Mouse (Mus musculus) myocyte (in vitro differentiated cells): ENCODE data around the gene Atp5g1. TPM values are rescaled to one million over a fixed set of nuclear protein-coding genes. Genes with fewer than 3 reads are reported as not detected.

ENCODE experiments used
- H3K27me3 ChIP-seq: one replicate; pipeline ENCODE4 v1.6.1; 2011; ENCODE audit not compliant: control insufficient read depth, insufficient read depth, insufficient read length
- H3K36me3 ChIP-seq: one replicate; pipeline ENCODE4 v1.6.1; 2011; ENCODE audit not compliant: control insufficient read depth, insufficient read depth
- H3K4me2 ChIP-seq: one replicate; pipeline ENCODE4 v1.6.1; 2011; ENCODE audit warnings: low read depth, control low read depth
- H3K4me3 ChIP-seq: one replicate; pipeline ENCODE4 v1.5.1; 2011; ENCODE audit warnings: mild to moderate bottlenecking, control low read depth, moderate library complexity
- H3K79me2 ChIP-seq: one replicate; pipeline ENCODE4 v1.6.1; 2011; ENCODE audit not compliant: control insufficient read depth, insufficient read depth
- H3ac ChIP-seq: one replicate; pipeline ENCODE4 v1.6.1; 2011; ENCODE audit not compliant: control insufficient read depth, insufficient read length
- CEBPB ChIP-seq: IDR thresholded peaks from 2 replicates; pipeline ENCODE4 v1.6.1; 2011; ENCODE audit warnings: mild to moderate bottlenecking, moderate library complexity; ENCODE audit not compliant: poor library complexity, insufficient read depth, severe bottlenecking
- E2F4 ChIP-seq: IDR thresholded peaks from one replicate; pipeline ENCODE4 v1.6.1; 2011; ENCODE audit warnings: mild to moderate bottlenecking, control low read depth, moderate library complexity; ENCODE audit not compliant: insufficient read depth
- MAX ChIP-seq: IDR thresholded peaks from one replicate; pipeline ENCODE4 v1.6.1; 2011; ENCODE audit warnings: low read depth, mild to moderate bottlenecking, control low read depth
- MYOD1 ChIP-seq, 3 experiments: IDR thresholded peaks; one replicate each; pipeline ENCODE4 v1.6.1; 2011; ENCODE audit warnings: control low read depth in 2 of 3, low read depth in 2 of 3, mild to moderate bottlenecking in 2 of 3, moderate library complexity in 1 of 3; ENCODE audit not compliant: insufficient read length in 2 of 3, control insufficient read depth in 1 of 3
- MYOG ChIP-seq, 3 experiments: IDR thresholded peaks; one replicate each; pipeline ENCODE4 v1.6.1; 2011; ENCODE audit warnings: control low read depth in 2 of 3, low read depth in 2 of 3, mild to moderate bottlenecking in 2 of 3; ENCODE audit not compliant: insufficient read length in 2 of 3, control insufficient read depth in 1 of 3, insufficient read depth in 1 of 3
- POLR2A ChIP-seq: IDR thresholded peaks from one replicate; pipeline ENCODE4 v1.6.1; 2011; ENCODE audit warnings: low read depth, mild to moderate bottlenecking, control low read depth, moderate library complexity; ENCODE audit not compliant: insufficient read length
- POLR2AphosphoS2 ChIP-seq: IDR thresholded peaks from one replicate; pipeline ENCODE4 v1.6.1; 2011; ENCODE audit warnings: low read depth, control low read depth; ENCODE audit not compliant: insufficient read length
- REST ChIP-seq: IDR thresholded peaks from one replicate; pipeline ENCODE4 v1.6.1; 2011; ENCODE audit warnings: mild to moderate bottlenecking, control low read depth, moderate library complexity; ENCODE audit not compliant: insufficient read depth, insufficient read length
- SRF ChIP-seq: IDR thresholded peaks from one replicate; pipeline ENCODE4 v1.6.1; 2011; ENCODE audit warnings: low read depth; ENCODE audit not compliant: control insufficient read depth, insufficient read length
- TCF12 ChIP-seq: IDR thresholded peaks from one replicate; pipeline ENCODE4 v1.6.1; 2011; ENCODE audit warnings: mild to moderate bottlenecking, control low read depth; ENCODE audit not compliant: poor library complexity, insufficient read depth, severe bottlenecking
- TCF3 ChIP-seq: IDR thresholded peaks from one replicate; pipeline ENCODE4 v1.6.1; 2011; ENCODE audit warnings: low read depth, control low read depth; ENCODE audit not compliant: insufficient read length
- USF1 ChIP-seq: IDR thresholded peaks from one replicate; pipeline ENCODE4 v1.6.1; 2011; ENCODE audit warnings: low read depth, mild to moderate bottlenecking, control low read depth, moderate library complexity
- polyA plus RNA-seq: library from polyadenylated mRNA; unstranded; fragments of >200 nt; fragmentation: generic; extraction: Trizol; gene quantifications from one replicate; pipeline ENCODE4 v1.2.1, GENCODE M21; 2012; ENCODE audit warnings: missing spikeins

Atp5g1 gene
- polyA plus RNA-seq, 1 experiment: 1,235 TPM

GRCm38 (mm10) chr11:96073295-96073993 lies 2.0 kb downstream of the Atp5g1 start:
- Histone ChIP-seq H3K27me3 (no peaks in the 10 kb centered on the region), H3ac (no peak overlapping the region), H3K4me2 (peak overlapping the region; percentile 78), H3K36me3 (peaks cover 7% of the 10 kb centered on the region), H3K4me3 (peak overlapping the region; percentile 100), H3K79me2 (peaks cover 18% of the 10 kb centered on the region)
- TF ChIP-seq REST (no peak), MYOG (IDR thresholded peaks at IDR 0.05; ENCODE audit: control insufficient read depth in 1 of 3, insufficient read depth in 1 of 3, insufficient read length in 2 of 3, low read depth in 2 of 3) (peak in 1 of 3 experiments; percentile 9)

- no peak overlapping the region for H3ac ChIP-seq
- no peak for TF ChIP-seq TCF3
- TF ChIP-seq SRF: no peak
- no peak for TF ChIP-seq TCF12
- no peak for TF ChIP-seq MAX
- no peak for TF ChIP-seq MYOD1 (IDR thresholded peaks at IDR 0.05; ENCODE audit: control insufficient read depth in 1 of 3, insufficient read length in 2 of 3, low read depth in 2 of 3)
- no peak for TF ChIP-seq REST
- no peak for TF ChIP-seq POLR2AphosphoS2
- TF ChIP-seq MYOG (IDR thresholded peaks at IDR 0.05; ENCODE audit: control insufficient read depth in 1 of 3, insufficient read depth in 1 of 3, insufficient read length in 2 of 3, low read depth in 2 of 3): no peak
- no peak for TF ChIP-seq POLR2A
- no peak for TF ChIP-seq USF1
- no peak for TF ChIP-seq CEBPB
- no peak for TF ChIP-seq E2F4
- no peaks in the 10 kb centered on the region for H3K27me3 ChIP-seq
- H3K4me2 ChIP-seq: no peak overlapping the region
- H3K4me3 ChIP-seq: no peak overlapping the region
- H3K79me2 ChIP-seq: peaks cover 18% of the 10 kb centered on the region
- H3K36me3 ChIP-seq: peaks cover 7% of the 10 kb centered on the region
Observed at GRCm38 (mm10) chr11:96071013-96071412, 4.5 kb downstream of the Atp5g1 start.

GRCm38 (mm10) chr11:96070353-96070752 lies 5.1 kb downstream of the Atp5g1 start:
- Histone ChIP-seq H3K27me3 (no peaks in the 10 kb centered on the region), H3K4me2 (no peak overlapping the region), H3K4me3 (no peak overlapping the region), H3ac (no peak overlapping the region), H3K36me3 (peaks cover 7% of the 10 kb centered on the region), H3K79me2 (peaks cover 17% of the 10 kb centered on the region)
- TF ChIP-seq POLR2AphosphoS2: no peak
- no peak for TF ChIP-seq MYOD1 (IDR thresholded peaks at IDR 0.05; ENCODE audit: control insufficient read depth in 1 of 3, insufficient read length in 2 of 3, low read depth in 2 of 3)
- TF ChIP-seq USF1: no peak

- Histone ChIP-seq H3K4me3 (no peak overlapping the region), H3K79me2 (peaks cover 14% of the 10 kb centered on the region), H3K36me3 (peaks cover 7% of the 10 kb centered on the region)
Observed at GRCm38 (mm10) chr11:96068231-96068630, 7.2 kb downstream of the Atp5g1 start.

GRCm38 (mm10) chr11:96065215-96065911 lies 10.1 kb downstream of the Atp5g1 start, which contains the start of gene Ube2z:
TSS of gene Ube2z (minus strand) at chr11:96065388.
- Histone ChIP-seq H3K4me2 (peak within 1 kb of the TSS; percentile 88), H3K36me3 (peaks cover 9% of the 10 kb centered on the region), H3K79me2 (peaks cover 41% of the 10 kb centered on the region), H3K4me3 (peak within 1 kb of the TSS; percentile 88), H3ac (peak within 1 kb of the TSS; percentile 93), H3K27me3 (no peaks in the 10 kb centered on the region)
- TF ChIP-seq POLR2AphosphoS2 (peak; percentile 92), TCF3 (no peak), SRF (no peak), USF1 (no peak), E2F4 (no peak), MYOG (IDR thresholded peaks at IDR 0.05; ENCODE audit: control insufficient read depth in 1 of 3, insufficient read depth in 1 of 3, insufficient read length in 2 of 3, low read depth in 2 of 3) (peak in 2 of 3 experiments; percentile 8 to 59), CEBPB (no peak), MAX (no peak), TCF12 (no peak), MYOD1 (IDR thresholded peaks at IDR 0.05; ENCODE audit: control insufficient read depth in 1 of 3, insufficient read length in 2 of 3, low read depth in 2 of 3) (no peak), POLR2A (peak; percentile 96), REST (no peak)

More at GRCm38 (mm10) chr11:96068231-96068630, 7.2 kb downstream of the Atp5g1 start:
- H3K27me3 ChIP-seq: no peaks in the 10 kb centered on the region
- TF ChIP-seq MYOG (IDR thresholded peaks at IDR 0.05; ENCODE audit: control insufficient read depth in 1 of 3, insufficient read depth in 1 of 3, insufficient read length in 2 of 3, low read depth in 2 of 3) (no peak), POLR2AphosphoS2 (peak; percentile 38)
- H3K4me2 ChIP-seq: no peak overlapping the region
- H3ac ChIP-seq: no peak overlapping the region
